Mouse (Mus musculus): ENCODE measurements around the gene Pfn1. TPM values are rescaled to one million over a fixed set of nuclear protein-coding genes. Genes with fewer than 3 reads are reported as not detected.

Pfn1 gene
- total RNA-seq, 2 experiments from 2014 or later = 221 to 239 TPM

- intact Hi-C loops (cut with DNase I) = no loop called here
- DNase-seq (ENCODE audit: low spot score in 2 of 2) = no peak
Observed at GRCm38 (mm10) chr11:70679361-70679760, 24.9 kb upstream of the Pfn1 start.

GRCm38 (mm10) chr11:70678576-70678975 is 24.1 kb upstream of the Pfn1 start:
- intact Hi-C loops (cut with DNase I) = no loop called here
- no peak for DNase-seq (ENCODE audit: low spot score in 2 of 2)

GRCm38 (mm10) chr11:70678092-70678491 is 23.6 kb upstream of the Pfn1 start:
- DNase-seq (ENCODE audit: low spot score in 2 of 2) = no peak
- intact Hi-C loops (cut with DNase I) = no loop called here

- intact Hi-C loops (cut with DNase I) = no loop called here
- DNase-seq (ENCODE audit: low spot score in 2 of 2) = no peak
Observed at GRCm38 (mm10) chr11:70674501-70674900, 20.1 kb upstream of the Pfn1 start.

- DNase-seq (ENCODE audit: low spot score in 2 of 2) = no peak
- intact Hi-C loops (cut with DNase I) = no loop called here
Observed at GRCm38 (mm10) chr11:70674014-70674413, 19.6 kb upstream of the Pfn1 start.

GRCm38 (mm10) chr11:70671333-70672047 is 17.0 kb upstream of the Pfn1 start:
- intact Hi-C loops (cut with DNase I) = no loop called here
- DNase-seq (ENCODE audit: low spot score in 2 of 2) = no peak

GRCm38 (mm10) chr11:70670483-70670882 is 16.0 kb upstream of the Pfn1 start:
- no peak for DNase-seq (ENCODE audit: low spot score in 2 of 2)
- intact Hi-C loops (cut with DNase I) = no loop called here

- DNase-seq (ENCODE audit: low spot score in 2 of 2) = peak; percentile 68 to 69
- intact Hi-C loops (cut with DNase I) = loop anchor here (2.0 kb wide), 2 partner anchors 15 to 17 kb away; partner anchors contain the start of gene Pfn1
Observed at GRCm38 (mm10) chr11:70669582-70670345, 15.3 kb upstream of the Pfn1 start.

- peak; percentile 98 to 100 for DNase-seq (ENCODE audit: low spot score in 2 of 2)
- intact Hi-C loops (cut with DNase I) = loop anchor here (2.0 kb wide), 2 partner anchors 14 to 18 kb away; partner anchors contain the start of gene Pfn1
Observed at GRCm38 (mm10) chr11:70668771-70669505, 14.5 kb upstream of the Pfn1 start, which contains the start of gene Spag7. Gene Spag7, minus strand, starts transcription at chr11:70669416.

GRCm38 (mm10) chr11:70668335-70668770 is 13.9 kb upstream of the Pfn1 start:
- intact Hi-C loops (cut with DNase I) = loop anchor here (2.0 kb wide), 2 partner anchors 14 to 18 kb away; partner anchors contain the start of gene Pfn1
- no peak for DNase-seq (ENCODE audit: low spot score in 2 of 2)

GRCm38 (mm10) chr11:70667271-70668150 is 13.1 kb upstream of the Pfn1 start:
- no peak for DNase-seq (ENCODE audit: low spot score in 2 of 2)
- intact Hi-C loops (cut with DNase I) = loop anchor here (2.0 kb wide), 2 partner anchors 13 to 19 kb away; partner anchors contain the start of gene Pfn1

GRCm38 (mm10) chr11:70666687-70667086 is 12.2 kb upstream of the Pfn1 start:
- intact Hi-C loops (cut with DNase I) = no loop called here
- no peak for DNase-seq (ENCODE audit: low spot score in 2 of 2)

GRCm38 (mm10) chr11:70664741-70665140 is 10.3 kb upstream of the Pfn1 start:
- intact Hi-C loops (cut with DNase I) = no loop called here
- no peak for DNase-seq (ENCODE audit: low spot score in 2 of 2)

- intact Hi-C loops (cut with DNase I) = no loop called here
- no peak for DNase-seq (ENCODE audit: low spot score in 2 of 2)
Observed at GRCm38 (mm10) chr11:70663957-70664356, 9.5 kb upstream of the Pfn1 start.

GRCm38 (mm10) chr11:70663101-70663500 is 8.7 kb upstream of the Pfn1 start:
- DNase-seq (ENCODE audit: low spot score in 2 of 2) = no peak
- intact Hi-C loops (cut with DNase I) = no loop called here

- DNase-seq (ENCODE audit: low spot score in 2 of 2) = no peak
- intact Hi-C loops (cut with DNase I) = no loop called here
Observed at GRCm38 (mm10) chr11:70660571-70660970, 6.1 kb upstream of the Pfn1 start.

- no peak for DNase-seq (ENCODE audit: low spot score in 2 of 2)
- intact Hi-C loops (cut with DNase I) = no loop called here
Observed at GRCm38 (mm10) chr11:70658942-70659341, 4.5 kb upstream of the Pfn1 start.

GRCm38 (mm10) chr11:70658521-70658920 is 4.1 kb upstream of the Pfn1 start:
- intact Hi-C loops (cut with DNase I) = no loop called here

GRCm38 (mm10) chr11:70657991-70658390 is 3.5 kb upstream of the Pfn1 start:
- intact Hi-C loops (cut with DNase I) = no loop called here
- no peak for DNase-seq (ENCODE audit: low spot score in 2 of 2)

More at GRCm38 (mm10) chr11:70658521-70658920, 4.1 kb upstream of the Pfn1 start:
- no peak for DNase-seq (ENCODE audit: low spot score in 2 of 2)

Measured in left cerebral cortex, postnatal 25 days (tissue).